In genomic region chr9:108703373-108704110, GRCm38 (mm10) we compare ENCODE assay signal across 8 mouse cellular contexts. TPM values are rescaled to one million over a fixed set of nuclear protein-coding genes. Genes with fewer than 3 reads are reported as not detected.
DNase-seq lines count a peak whose midpoint lies in the region; ATAC-seq and TF ChIP-seq lines count a peak whose summit lies in the region.
"Had no signal": no experiment of that assay in that cellular context is flagged by ENCODE, and none has a peak within 500 bp of the region (broad histone marks: within the 10 kb centered on the region; RNA-seq: fewer than 3 reads in every experiment).

No protein-coding gene starts in this region.

- H3K9ac ChIP-seq in heart, embryonic 15.5 days, result no peak overlapping the region

- no peaks in the 10 kb centered on the region for H3K36me3 ChIP-seq in heart, embryonic 15.5 days
- no peaks in the 10 kb centered on the region for H3K36me3 ChIP-seq in limb, embryonic 10.5 days

- H3K27ac ChIP-seq in brown adipose tissue, adult 24 weeks (replicated peaks; ENCODE audit: low read depth, low read length), result peak overlapping the region; percentile 21
- H3K27ac ChIP-seq in heart, embryonic 15.5 days, result peak overlapping the region; percentile 86
- no peak overlapping the region for H3K27ac ChIP-seq in limb, embryonic 10.5 days
- H3K27ac ChIP-seq in cerebellum, adult 2 months (ENCODE audit: insufficient read depth, low read length), result no peak overlapping the region

- ATAC-seq in heart, embryonic 15.5 days (replicated peaks; ENCODE audit: insufficient number of reproducible peaks, insufficient read depth, low FRiP score, low read depth), result 0 out of 2 replicates have a peak, but pooled peaks have one; percentile 47

- TF ChIP-seq POLR2A in cerebellum, adult 2 months (IDR thresholded peaks at IDR 0.05; ENCODE audit: borderline replicate concordance, insufficient read depth, low read length), result no peak

- peaks cover 13% of the 10 kb centered on the region for H3K4me1 ChIP-seq in brown adipose tissue, adult 24 weeks (ENCODE audit: control insufficient read depth, insufficient read depth, insufficient read length, low read length)
- peaks cover 22% of the 10 kb centered on the region for H3K4me1 ChIP-seq in heart, embryonic 15.5 days (replicated peaks)
- peaks cover 7% of the 10 kb centered on the region; the same call in 1 of the 2 replicates for H3K4me1 ChIP-seq in limb, embryonic 10.5 days
- peaks cover 3% of the 10 kb centered on the region; the same call in 1 of the 2 replicates for H3K4me1 ChIP-seq in cerebellum, adult 2 months (ENCODE audit: control insufficient read depth, insufficient read depth, low read length)

- peak; percentile 25 for DNase-seq in lung, postnatal 10 days
- no peak for DNase-seq in lung, postnatal 36 days
- DNase-seq in skeletal muscle tissue, adult 2 months (ENCODE audit: low read depth, low spot score), result peak; percentile 52
- no peak for DNase-seq in limb, embryonic 10.5 days (ENCODE audit: low spot score)
- no peak for DNase-seq in cerebellum, adult 2 months

- TF ChIP-seq CTCF in cerebellum, adult 2 months (IDR thresholded peaks at IDR 0.05; ENCODE audit: borderline replicate concordance, insufficient read depth, low read depth, low read length), result no peak

- WGBS in heart, embryonic 15.5 days, result 27% methylated on average over 12 of the region's 12 CpGs
- WGBS in limb, embryonic 10.5 days, result 55% methylated on average over 12 of the region's 12 CpGs
- 44% methylated on average over 12 of the region's 12 CpGs for WGBS in cerebellum, adult 2 months

- H3K9me3 ChIP-seq in heart, embryonic 15.5 days (replicated peaks), result no peaks in the 10 kb centered on the region
- H3K9me3 ChIP-seq in limb, embryonic 10.5 days (replicated peaks), result no peaks in the 10 kb centered on the region

- H3K4me3 ChIP-seq in brown adipose tissue, adult 24 weeks (ENCODE audit: insufficient read depth, low read depth, low read length), result no peak overlapping the region
- H3K4me3 ChIP-seq in heart, embryonic 15.5 days, result no peak overlapping the region
- H3K4me3 ChIP-seq in limb, embryonic 10.5 days, result no peak overlapping the region
- no peak overlapping the region for H3K4me3 ChIP-seq in cerebellum, adult 2 months (replicated peaks; ENCODE audit: insufficient read depth, low read depth, low read length)
- H3K4me3 ChIP-seq: myocyte had no signal

- H3K27me3 ChIP-seq in heart, embryonic 15.5 days, result no peaks in the 10 kb centered on the region
- no peaks in the 10 kb centered on the region for H3K27me3 ChIP-seq in limb, embryonic 10.5 days (ENCODE audit: low read depth, poor library complexity, severe bottlenecking)
- no peaks in the 10 kb centered on the region for H3K27me3 ChIP-seq in cerebellum, adult 2 months (ENCODE audit: control insufficient read depth, insufficient read depth, low read length)

- peak overlapping the region; percentile 36 for H3K4me2 ChIP-seq in heart, embryonic 15.5 days

RNA-seq across cellular contexts. Expression of gene Prkar2a, which starts 14.4 kb away (rescaled TPM):
- 12.4 and 20.8 TPM in 2 replicates for polyA plus RNA-seq in brown adipose tissue, adult 24 weeks (2012; ENCODE audit: insufficient read depth, insufficient read length, missing spikeins)
- polyA plus RNA-seq in heart, embryonic 15.5 days (2015; fragmentation: Nextera tagmentation; extraction: Ambion mirVana), result 25.7 and 26.8 TPM in 2 replicates
- polyA plus RNA-seq in limb, embryonic 10.5 days (2016; fragmentation: Nextera tagmentation; extraction: Ambion mirVana), result 27.0 and 27.8 TPM in 2 replicates
- 24.6 and 26.6 TPM in 2 replicates for polyA plus RNA-seq in cerebellum, adult 2 months (2012; rRNA removed)

RNA-seq across cellular contexts. Expression of gene Slc25a20, which starts 41.7 kb away (rescaled TPM):
- 545 and 591 TPM in 2 replicates for polyA plus RNA-seq in brown adipose tissue, adult 24 weeks (2012; ENCODE audit: insufficient read depth, insufficient read length, missing spikeins)
- 73.4 and 74.6 TPM in 2 replicates for polyA plus RNA-seq in heart, embryonic 15.5 days (2015; fragmentation: Nextera tagmentation; extraction: Ambion mirVana)
- 28.8 and 35.7 TPM in 2 replicates for polyA plus RNA-seq in limb, embryonic 10.5 days (2016; fragmentation: Nextera tagmentation; extraction: Ambion mirVana)
- polyA plus RNA-seq in cerebellum, adult 2 months (2012; rRNA removed), result 18.2 and 19.1 TPM in 2 replicates

RNA-seq across cellular contexts. Expression of gene Arih2, which starts 54.4 kb away (rescaled TPM):
- 22.4 and 29.8 TPM in 2 replicates for polyA plus RNA-seq in brown adipose tissue, adult 24 weeks (2012; ENCODE audit: insufficient read depth, insufficient read length, missing spikeins)
- 38.3 and 47.1 TPM in 2 replicates for polyA plus RNA-seq in heart, embryonic 15.5 days (2015; fragmentation: Nextera tagmentation; extraction: Ambion mirVana)
- 59.0 and 59.2 TPM in 2 replicates for polyA plus RNA-seq in limb, embryonic 10.5 days (2016; fragmentation: Nextera tagmentation; extraction: Ambion mirVana)
- 53.7 and 54.2 TPM in 2 replicates for polyA plus RNA-seq in cerebellum, adult 2 months (2012; rRNA removed)

Comparison
In these comparisons a context has a peak if more than half of its experiments do, and no peak if none do; other contexts are left out.
1. DNase-seq: peak in lung, postnatal 10 days (single experiment) and skeletal muscle tissue, adult 2 months (single experiment); none in lung, postnatal 36 days (single experiment), limb, embryonic 10.5 days (single experiment) and cerebellum, adult 2 months (0 of 2).
2. H3K27ac ChIP-seq: peak in brown adipose tissue, adult 24 weeks (single experiment) and heart, embryonic 15.5 days (single experiment); none in limb, embryonic 10.5 days (single experiment) and cerebellum, adult 2 months (single experiment).